Mouse (Mus musculus): Measurements from ENCODE around the gene Aldh2. TPM values are rescaled to one million over a fixed set of nuclear protein-coding genes. Genes with fewer than 3 reads are reported as not detected.
"Not testable (repeated sequence)": the region's sequence is repeated elsewhere in the genome, so short reads cannot be mapped to it uniquely, and the experiment has no call there.

Gene Aldh2
- total RNA-seq (2021), result 100 to 1,000 TPM; 712 to 837 TPM
- long read RNA-seq, experiment 1, transcript Aldh2-201 (13 exons, 3,867 nt), result major isoform, 770 of 925 reads
- long read RNA-seq, experiment 1, transcript Aldh2-205 (3 exons, 845 nt), result minor isoform, 6 of 925 reads
- long read RNA-seq, experiment 1, partial matches to known transcripts, result 53 of 925 reads
- long read RNA-seq, experiment 1, other reads (novel, unspliced or antisense), result 96 of 925 reads
- long read RNA-seq, experiment 2, transcript Aldh2-201 (13 exons, 3,867 nt), result major isoform, 46 of 79 reads
- long read RNA-seq, experiment 2, partial matches to known transcripts, result 12 of 79 reads
- long read RNA-seq, experiment 2, other reads (novel, unspliced or antisense), result 20 of 79 reads

GRCm38 (mm10) chr5:121593451-121594401 lies at the start of gene Aldh2:
Gene Aldh2, minus strand, starts transcription at chr5:121593824.
- peak; percentile 93 for DNase-seq

- no peak for DNase-seq
Measured at GRCm38 (mm10) chr5:121639601-121640000, 46.0 kb upstream of the Aldh2 start.

GRCm38 (mm10) chr5:121637296-121637695 lies 43.7 kb upstream of the Aldh2 start:
- DNase-seq, result no peak

- DNase-seq, result no peak
Measured at GRCm38 (mm10) chr5:121634668-121635067, 41.0 kb upstream of the Aldh2 start.

GRCm38 (mm10) chr5:121632804-121633203 lies 39.2 kb upstream of the Aldh2 start:
- DNase-seq, result no peak

GRCm38 (mm10) chr5:121631106-121631647 lies 37.6 kb upstream of the Aldh2 start:
- DNase-seq, result peak; percentile 21

- peak; percentile 88 for DNase-seq
Measured at GRCm38 (mm10) chr5:121627871-121628270, 34.2 kb upstream of the Aldh2 start.

- DNase-seq, result no peak
Measured at GRCm38 (mm10) chr5:121623241-121623640, 29.6 kb upstream of the Aldh2 start.

GRCm38 (mm10) chr5:121621102-121621501 lies 27.5 kb upstream of the Aldh2 start:
- DNase-seq, result no peak

- DNase-seq, result peak; percentile 90
Measured at GRCm38 (mm10) chr5:121618592-121619513, 25.2 kb upstream of the Aldh2 start, which contains the start of gene Acad12. Gene Acad12, minus strand, starts transcription at chr5:121618938.

- DNase-seq, result not testable (repeated sequence)
Measured at GRCm38 (mm10) chr5:121614921-121615320, 21.3 kb upstream of the Aldh2 start.

- DNase-seq, result no peak
Measured at GRCm38 (mm10) chr5:121612036-121612435, 18.4 kb upstream of the Aldh2 start.

- DNase-seq, result not testable (repeated sequence)
Measured at GRCm38 (mm10) chr5:121609556-121610135, 16.0 kb upstream of the Aldh2 start.

GRCm38 (mm10) chr5:121606151-121606550 lies 12.5 kb upstream of the Aldh2 start:
- peak; percentile 89 for DNase-seq

- not testable (repeated sequence) for DNase-seq
Measured at GRCm38 (mm10) chr5:121603815-121604214, 10.2 kb upstream of the Aldh2 start.

- DNase-seq, result peak; percentile 94
Measured at GRCm38 (mm10) chr5:121601547-121602299, 8.1 kb upstream of the Aldh2 start.

GRCm38 (mm10) chr5:121598871-121599610 lies 5.4 kb upstream of the Aldh2 start:
- DNase-seq, result no peak

- no peak for DNase-seq
Measured at GRCm38 (mm10) chr5:121597991-121598537, 4.4 kb upstream of the Aldh2 start.

GRCm38 (mm10) chr5:121597332-121597731 lies 3.7 kb upstream of the Aldh2 start:
- DNase-seq, result no peak
